Mouse (Mus musculus): ENCODE measurements at regions not wholly inside any gene's neighbourhood (a gene's known extent, or its start where the extent isn't known, plus 50 kb on each side); places are given as distances from the start of the nearest gene placed in this dataset.
A peak's percentile ranks its signal among the peaks of the same experiment; 100 is the strongest.

- DNase-seq (ENCODE audit: low read depth, low spot score) = no peak
Measured at GRCm38 (mm10) chrX:39189417-39189816, 156.7 kb upstream of the Cypt15 start.

GRCm38 (mm10) chrX:39229683-39230082 lies 116.4 kb upstream of the Cypt15 start:
- no peak for DNase-seq (ENCODE audit: low read depth, low spot score)

GRCm38 (mm10) chrX:39250148-39250725 lies 95.8 kb upstream of the Cypt15 start:
- peak; percentile 1 for DNase-seq (ENCODE audit: low read depth, low spot score)

Measured in mesoderm, embryonic 11.5 days (tissue).